Mouse (Mus musculus) heart, embryonic 15.5 days (tissue): ENCODE data around the gene Add1. TPM values are rescaled to one million over a fixed set of nuclear protein-coding genes. Genes with fewer than 3 reads are reported as not detected.

ENCODE experiments used
- ATAC-seq: fragments of 200-750 bp; cut with Nextera tagmentation; replicated peaks from 2 replicates; pipeline ENCODE4 v1.8.0; 2017; ENCODE audit warnings: low read depth, moderate TSS enrichment; ENCODE audit not compliant: insufficient number of reproducible peaks, insufficient read depth, low FRiP score
- H3K27ac ChIP-seq: fragments of 300-500 bp; sonication (generic); 2 replicates; pipeline ENCODE4 v1.5.1; 2015; ENCODE audit warnings: mild to moderate bottlenecking, inconsistent platforms
- H3K27me3 ChIP-seq: fragments of 300-500 bp; sonication (generic); 2 replicates; pipeline ENCODE4 v1.6.1; 2015; ENCODE audit warnings: inconsistent platforms
- H3K36me3 ChIP-seq: fragments of 300-500 bp; sonication (generic); 2 replicates; pipeline ENCODE4 v1.6.1; 2015; ENCODE audit warnings: mild to moderate bottlenecking, inconsistent platforms
- H3K4me1 ChIP-seq: fragments of 300-500 bp; sonication (generic); replicated peaks from 2 replicates; pipeline ENCODE4 v1.6.1; 2015; ENCODE audit warnings: inconsistent platforms
- H3K4me2 ChIP-seq: fragments of 300-500 bp; sonication (generic); 2 replicates; pipeline ENCODE4 v1.6.1; 2015; ENCODE audit warnings: inconsistent platforms, mild to moderate bottlenecking, moderate library complexity
- H3K4me3 ChIP-seq: fragments of 300-500 bp; sonication (generic); 2 replicates; pipeline ENCODE4 v1.5.1; 2015; ENCODE audit warnings: mild to moderate bottlenecking, inconsistent platforms
- H3K9ac ChIP-seq: fragments of 300-500 bp; sonication (generic); 2 replicates; pipeline ENCODE4 v1.6.1; 2015; ENCODE audit warnings: mild to moderate bottlenecking, inconsistent platforms
- H3K9me3 ChIP-seq: fragments of 300-500 bp; sonication (generic); replicated peaks from 2 replicates; pipeline ENCODE4 v1.6.1; 2016; ENCODE audit warnings: inconsistent platforms
- whole genome bisulfite sequencing: fragments of 180-500 bp; shearing (Covaris S2); methylation state at CpG from one replicate; pipeline ENCODE4 v1.1.7; 2015; ENCODE audit warnings: mixed read lengths; 5-methylcytosine and 5-hydroxymethylcytosine counted together
- polyA plus RNA-seq: library from polyadenylated mRNA; unstranded; fragments of >200 nt; fragmentation: Nextera tagmentation; extraction: Ambion mirVana; gene quantifications from 2 replicates; pipeline ENCODE4 v1.2.1, GENCODE M21; 2015

Add1 gene
- polyA plus RNA-seq, 1 experiment from 2014 or later: 133 TPM

- Histone ChIP-seq H3K4me2 (no peak overlapping the region), H3K9ac (no peak overlapping the region), H3K4me3 (no peak overlapping the region), H3K4me1 (peaks cover 5% of the 10 kb centered on the region), H3K27ac (no peak overlapping the region), H3K9me3 (no peaks in the 10 kb centered on the region), H3K36me3 (peaks cover 85% of the 10 kb centered on the region), H3K27me3 (no peaks in the 10 kb centered on the region)
- ATAC-seq: no peak
- WGBS: 87% methylated on average over 5 of the region's 5 CpGs
Observed at GRCm38 (mm10) chr5:34652961-34653360, 79.5 kb downstream of the Add1 start.

- 53% methylated on average over 9 of the region's 9 CpGs for WGBS
- H3K4me3 ChIP-seq: no peak overlapping the region
- H3K9ac ChIP-seq: no peak overlapping the region
Observed at GRCm38 (mm10) chr5:34654881-34655280, 81.4 kb downstream of the Add1 start.

GRCm38 (mm10) chr5:34657556-34657955 lies 84.1 kb downstream of the Add1 start:
- Histone ChIP-seq H3K4me1 (peaks cover 18% of the 10 kb centered on the region), H3K4me3 (no peak overlapping the region), H3K9ac (no peak overlapping the region), H3K4me2 (no peak overlapping the region), H3K36me3 (peaks cover 44% of the 10 kb centered on the region), H3K27ac (no peak overlapping the region), H3K27me3 (no peaks in the 10 kb centered on the region), H3K9me3 (no peaks in the 10 kb centered on the region)
- ATAC-seq: no peak
- WGBS: 90% methylated on average over 8 of the region's 8 CpGs

More at GRCm38 (mm10) chr5:34654881-34655280, 81.4 kb downstream of the Add1 start:
- peaks cover 13% of the 10 kb centered on the region for H3K4me1 ChIP-seq
- H3K27me3 ChIP-seq: no peaks in the 10 kb centered on the region
- no peak overlapping the region for H3K4me2 ChIP-seq
- H3K27ac ChIP-seq: no peak overlapping the region
- H3K9me3 ChIP-seq: no peaks in the 10 kb centered on the region
- no peak for ATAC-seq
- peaks cover 69% of the 10 kb centered on the region for H3K36me3 ChIP-seq

- Histone ChIP-seq H3K27me3 (no peaks in the 10 kb centered on the region), H3K27ac (peak within 1 kb of the TSS; percentile 94), H3K4me3 (peak within 1 kb of the TSS; percentile 82), H3K4me1 (peaks cover 22% of the 10 kb centered on the region), H3K36me3 (peaks cover 24% of the 10 kb centered on the region), H3K9ac (peak within 1 kb of the TSS; percentile 73), H3K4me2 (peak within 1 kb of the TSS; percentile 73), H3K9me3 (no peaks in the 10 kb centered on the region)
- ATAC-seq: peak; percentile 100
- WGBS: under 1% methylated on average over 60 of the region's 60 CpGs
Observed at GRCm38 (mm10) chr5:34659686-34660590, 86.5 kb downstream of the Add1 start, which contains the start of the genes Nop14 and Grk4. Gene Nop14 (minus strand): TSS chr5:34660148. Gene Grk4 (plus strand): TSS chr5:34660379.

- Histone ChIP-seq H3K9ac (peak overlapping the region; percentile 73), H3K4me3 (peak overlapping the region; percentile 82), H3K4me1 (peaks cover 20% of the 10 kb centered on the region), H3K36me3 (peaks cover 19% of the 10 kb centered on the region), H3K27ac (peak overlapping the region; percentile 94), H3K9me3 (no peaks in the 10 kb centered on the region), H3K4me2 (peak overlapping the region; percentile 73), H3K27me3 (no peaks in the 10 kb centered on the region)
- WGBS: under 1% methylated on average over 57 of the region's 57 CpGs
- ATAC-seq: no peak
Observed at GRCm38 (mm10) chr5:34660591-34661130, 87.2 kb downstream of the Add1 start.

- no peak for ATAC-seq
- Histone ChIP-seq H3K4me1 (peaks cover 20% of the 10 kb centered on the region), H3K36me3 (peaks cover 10% of the 10 kb centered on the region; the same call in 1 of the 2 replicates)
Observed at GRCm38 (mm10) chr5:34661909-34662308, 88.4 kb downstream of the Add1 start.

GRCm38 (mm10) chr5:34663231-34663630 lies 89.8 kb downstream of the Add1 start:
- Histone ChIP-seq H3K27ac (no peak overlapping the region), H3K27me3 (no peaks in the 10 kb centered on the region), H3K4me3 (no peak overlapping the region), H3K9ac (no peak overlapping the region), H3K4me2 (no peak overlapping the region), H3K9me3 (no peaks in the 10 kb centered on the region), H3K36me3 (peaks cover under 1% of the 10 kb centered on the region; the same call in 1 of the 2 replicates), H3K4me1 (peaks cover 20% of the 10 kb centered on the region)
- 66% methylated on average over 2 of the region's 2 CpGs for WGBS
- no peak for ATAC-seq

More at GRCm38 (mm10) chr5:34661909-34662308, 88.4 kb downstream of the Add1 start:
- Histone ChIP-seq H3K9me3 (no peaks in the 10 kb centered on the region), H3K27ac (no peak overlapping the region), H3K27me3 (no peaks in the 10 kb centered on the region), H3K4me2 (no peak overlapping the region), H3K9ac (no peak overlapping the region), H3K4me3 (no peak overlapping the region)
- 84% methylated on average over 4 of the region's 4 CpGs for WGBS

GRCm38 (mm10) chr5:34669493-34669892 lies 96.0 kb downstream of the Add1 start:
- Histone ChIP-seq H3K36me3 (no peaks in the 10 kb centered on the region), H3K4me2 (no peak overlapping the region), H3K27me3 (no peaks in the 10 kb centered on the region), H3K9me3 (no peaks in the 10 kb centered on the region), H3K4me1 (no peaks in the 10 kb centered on the region), H3K4me3 (no peak overlapping the region), H3K27ac (no peak overlapping the region), H3K9ac (no peak overlapping the region)
- 76% methylated on average over 2 of the region's 2 CpGs for WGBS
- no peak for ATAC-seq

- no peak overlapping the region for H3K4me3 ChIP-seq
- H3K27me3 ChIP-seq: no peaks in the 10 kb centered on the region
- WGBS: 83% methylated on average over 4 of the region's 4 CpGs
- ATAC-seq: no peak
- no peak overlapping the region for H3K4me2 ChIP-seq
- H3K4me1 ChIP-seq: no peaks in the 10 kb centered on the region
- no peaks in the 10 kb centered on the region for H3K36me3 ChIP-seq
- no peaks in the 10 kb centered on the region for H3K9me3 ChIP-seq
- no peak overlapping the region for H3K27ac ChIP-seq
- no peak overlapping the region for H3K9ac ChIP-seq
Observed at GRCm38 (mm10) chr5:34670280-34670679, 96.8 kb downstream of the Add1 start.
